ENCODE assay signal across 16 mouse cellular contexts in the genomic region with DNA sequence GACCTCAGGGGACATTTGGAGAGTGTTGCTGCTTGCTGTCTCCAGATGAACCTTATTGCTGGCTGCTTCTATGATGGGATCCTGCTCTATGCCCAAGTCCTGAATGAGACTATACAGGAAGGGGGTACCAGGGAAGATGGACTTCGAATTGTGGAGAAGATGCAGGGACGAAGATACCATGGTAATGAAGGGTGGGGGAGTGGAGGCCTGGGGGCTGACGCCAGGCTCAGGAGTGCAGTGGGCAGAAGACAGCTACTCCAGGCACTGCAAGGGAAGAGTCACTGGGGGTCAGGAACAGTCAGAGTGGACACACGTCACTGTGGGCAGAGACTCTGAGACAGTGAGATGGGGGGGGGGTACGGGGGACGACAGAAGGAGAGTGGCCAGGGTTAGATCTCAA. TPM values are rescaled to one million over a fixed set of nuclear protein-coding genes. Genes with fewer than 3 reads are reported as not detected.
"Had no signal": no experiment of that assay in that cellular context is flagged by ENCODE, and none has a peak within 500 bp of the region (broad histone marks: within the 10 kb centered on the region; RNA-seq: fewer than 3 reads in every experiment).

No protein-coding gene starts in this region.

- H3K4me1 ChIP-seq: kidney, embryonic 15.5 days; limb, embryonic 13.5 days; liver, embryonic 15.5 days; neural tube, embryonic 15.5 days had no signal

- ATAC-seq: inflammation-experienced regulatory T-cells, adult 6 months; intestine, postnatal 0 days had no signal

- DNase-seq: lung, embryonic 14.5 days; lung, postnatal 10 days; midbrain, embryonic 14.5 days; thymus, adult 18-20 months; thymus, postnatal 14 days had no signal

- H3K27me3 ChIP-seq: kidney, embryonic 15.5 days; limb, embryonic 13.5 days; neural tube, embryonic 15.5 days had no signal

- H3K27ac ChIP-seq: kidney, embryonic 15.5 days; limb, embryonic 13.5 days; liver, embryonic 15.5 days; midbrain, embryonic 10.5 days; neural tube, embryonic 15.5 days had no signal

- H3K9ac ChIP-seq: kidney, embryonic 15.5 days; limb, embryonic 13.5 days; liver, embryonic 15.5 days; lung, embryonic 14.5 days; neural tube, embryonic 15.5 days had no signal

- H3K4me2 ChIP-seq: kidney, embryonic 15.5 days; limb, embryonic 13.5 days; liver, embryonic 15.5 days; lung, embryonic 14.5 days; neural tube, embryonic 15.5 days had no signal

- H3K9me3 ChIP-seq: kidney, embryonic 15.5 days; limb, embryonic 13.5 days; liver, embryonic 15.5 days; midbrain, embryonic 10.5 days; neural tube, embryonic 15.5 days had no signal

- H3K36me3 ChIP-seq: kidney, embryonic 15.5 days; liver, embryonic 15.5 days had no signal

- H3K4me3 ChIP-seq: kidney, embryonic 15.5 days; limb, embryonic 13.5 days; liver, embryonic 15.5 days; midbrain, embryonic 10.5 days; myocyte; neural tube, embryonic 15.5 days had no signal

RNA-seq across cellular contexts. Expression of a gene that starts 8.8 kb away (rescaled TPM):
- polyA plus RNA-seq: inflammation-experienced regulatory T-cells, adult 6 months had no signal

RNA-seq across cellular contexts. Expression of a gene that starts 12.9 kb away (rescaled TPM):
- total RNA-seq: megakaryocyte, adult 5-6 weeks had no signal
- polyA plus RNA-seq: liver, embryonic 15.5 days had no signal

RNA-seq across cellular contexts. Expression of a gene that starts 28.5 kb away (rescaled TPM):
- total RNA-seq: liver, adult 2 months had no signal
- polyA plus RNA-seq: liver, adult 2 months; small intestine, adult 2 months had no signal
